Mouse (Mus musculus): ENCODE results near the gene Il33. TPM values are rescaled to one million over a fixed set of nuclear protein-coding genes. Genes with fewer than 3 reads are reported as not detected.
"Not testable (repeated sequence)": the region's sequence is repeated elsewhere in the genome, so short reads cannot be mapped to it uniquely, and the experiment has no call there.

Il33 gene
- total RNA-seq, 2 experiments from 2014 or later, result not detected

GRCm38 (mm10) chr19:29926101-29926755 is 1.3 kb downstream of the Il33 start:
- ATAC-seq (replicated peaks; ENCODE audit: low FRiP score, poor library complexity, severe bottlenecking), result no peak

- ATAC-seq (replicated peaks; ENCODE audit: low FRiP score, poor library complexity, severe bottlenecking), result no peak
These were observed 5.4 kb downstream of the Il33 start for GRCm38 (mm10) chr19:29930296-29930695.

- no peak for ATAC-seq (replicated peaks; ENCODE audit: low FRiP score, poor library complexity, severe bottlenecking)
These were observed 12.5 kb downstream of the Il33 start for GRCm38 (mm10) chr19:29937445-29937844.

GRCm38 (mm10) chr19:29940239-29940638 is 15.3 kb downstream of the Il33 start:
- ATAC-seq (replicated peaks; ENCODE audit: low FRiP score, poor library complexity, severe bottlenecking), result no peak

- ATAC-seq (replicated peaks; ENCODE audit: low FRiP score, poor library complexity, severe bottlenecking), result no peak
These were observed 16.3 kb downstream of the Il33 start for GRCm38 (mm10) chr19:29941208-29941607.

GRCm38 (mm10) chr19:29942358-29942757 is 17.4 kb downstream of the Il33 start:
- no peak for ATAC-seq (replicated peaks; ENCODE audit: low FRiP score, poor library complexity, severe bottlenecking)

GRCm38 (mm10) chr19:29944426-29944825 is 19.5 kb downstream of the Il33 start:
- ATAC-seq (replicated peaks; ENCODE audit: low FRiP score, poor library complexity, severe bottlenecking), result no peak

GRCm38 (mm10) chr19:29944935-29945334 is 20.0 kb downstream of the Il33 start:
- not testable (repeated sequence) for ATAC-seq (replicated peaks; ENCODE audit: low FRiP score, poor library complexity, severe bottlenecking)

- ATAC-seq (replicated peaks; ENCODE audit: low FRiP score, poor library complexity, severe bottlenecking), result no peak
These were observed 20.9 kb downstream of the Il33 start for GRCm38 (mm10) chr19:29945557-29946422.

GRCm38 (mm10) chr19:29946423-29946716 is 21.5 kb downstream of the Il33 start:
- no peak for ATAC-seq (replicated peaks; ENCODE audit: low FRiP score, poor library complexity, severe bottlenecking)

GRCm38 (mm10) chr19:29947056-29947455 is 22.1 kb downstream of the Il33 start:
- no peak for ATAC-seq (replicated peaks; ENCODE audit: low FRiP score, poor library complexity, severe bottlenecking)

GRCm38 (mm10) chr19:29947891-29948801 is 23.2 kb downstream of the Il33 start:
- ATAC-seq (replicated peaks; ENCODE audit: low FRiP score, poor library complexity, severe bottlenecking), result no peak

- no peak for ATAC-seq (replicated peaks; ENCODE audit: low FRiP score, poor library complexity, severe bottlenecking)
These were observed 27.6 kb downstream of the Il33 start for GRCm38 (mm10) chr19:29952538-29952937.

GRCm38 (mm10) chr19:29953833-29954232 is 28.9 kb downstream of the Il33 start:
- ATAC-seq (replicated peaks; ENCODE audit: low FRiP score, poor library complexity, severe bottlenecking), result no peak

- no peak for ATAC-seq (replicated peaks; ENCODE audit: low FRiP score, poor library complexity, severe bottlenecking)
These were observed 30.5 kb downstream of the Il33 start for GRCm38 (mm10) chr19:29955454-29955853.

- no peak for ATAC-seq (replicated peaks; ENCODE audit: low FRiP score, poor library complexity, severe bottlenecking)
These were observed 36.0 kb downstream of the Il33 start for GRCm38 (mm10) chr19:29960906-29961305.

- ATAC-seq (replicated peaks; ENCODE audit: low FRiP score, poor library complexity, severe bottlenecking), result no peak
These were observed 36.9 kb downstream of the Il33 start for GRCm38 (mm10) chr19:29961842-29962241.

- no peak for ATAC-seq (replicated peaks; ENCODE audit: low FRiP score, poor library complexity, severe bottlenecking)
These were observed 38.7 kb downstream of the Il33 start for GRCm38 (mm10) chr19:29963598-29964092.

- no peak for ATAC-seq (replicated peaks; ENCODE audit: low FRiP score, poor library complexity, severe bottlenecking)
These were observed 43.0 kb downstream of the Il33 start for GRCm38 (mm10) chr19:29967960-29968359.

- ATAC-seq (replicated peaks; ENCODE audit: low FRiP score, poor library complexity, severe bottlenecking), result no peak
These were observed 48.5 kb downstream of the Il33 start for GRCm38 (mm10) chr19:29973396-29973795.
